Mouse (Mus musculus) limb, embryonic 11.5 days (tissue): ENCODE results near the gene Izumo2. TPM values are rescaled to one million over a fixed set of nuclear protein-coding genes. Genes with fewer than 3 reads are reported as not detected.

Experiments
- ATAC-seq: fragments of 200-750 bp; cut with Nextera tagmentation; 2 replicates; pipeline ENCODE4 v1.8.0; 2017; ENCODE audit warnings: low read depth; ENCODE audit not compliant: insufficient number of reproducible peaks, low FRiP score, low TSS enrichment
- DNase-seq: peaks from one replicate; pipeline ENCODE4 v3.0.0-alpha.2; 2015; ENCODE audit warnings: low spot score
- H3K27ac ChIP-seq: fragments of 300-500 bp; sonication (generic); replicated peaks from 2 replicates; pipeline ENCODE4 v1.5.1; 2014; ENCODE audit warnings: low read depth, mild to moderate bottlenecking, low read length
- H3K27me3 ChIP-seq: fragments of 300-500 bp; sonication (generic); 2 replicates; pipeline ENCODE4 v1.6.1; 2014; ENCODE audit warnings: mild to moderate bottlenecking, low read length, mixed read lengths; ENCODE audit not compliant: control insufficient read depth, insufficient read depth
- H3K36me3 ChIP-seq: fragments of 300-500 bp; sonication (generic); 2 replicates; pipeline ENCODE4 v1.6.1; 2014; ENCODE audit warnings: mild to moderate bottlenecking, low read length, moderate library complexity, mixed read lengths; ENCODE audit not compliant: control insufficient read depth, insufficient read depth
- H3K4me1 ChIP-seq: fragments of 300-500 bp; sonication (generic); 2 replicates; pipeline ENCODE4 v1.6.1; 2014; ENCODE audit warnings: low read length, mixed read lengths; ENCODE audit not compliant: control insufficient read depth, insufficient read depth
- H3K4me2 ChIP-seq: fragments of 300-500 bp; sonication (generic); 2 replicates; pipeline ENCODE4 v1.6.1; 2014; ENCODE audit warnings: low read depth, mild to moderate bottlenecking, moderate library complexity; ENCODE audit not compliant: severe bottlenecking
- H3K4me3 ChIP-seq: fragments of 300-500 bp; sonication (generic); 2 replicates; pipeline ENCODE4 v1.5.1; 2014; ENCODE audit warnings: low read depth, low read length
- H3K9ac ChIP-seq: fragments of 300-500 bp; sonication (generic); 2 replicates; pipeline ENCODE4 v1.6.1; 2014; ENCODE audit warnings: mild to moderate bottlenecking, low read length
- H3K9me3 ChIP-seq: fragments of 300-500 bp; sonication (generic); 2 replicates; pipeline ENCODE4 v1.6.1; 2016; ENCODE audit warnings: low read length; ENCODE audit not compliant: control insufficient read depth
- WGBS: fragments of 180-500 bp; shearing (Covaris S2); extraction: QIAGEN DNeasy Blood & Tissue Kit; methylation state at CpG from one replicate; pipeline ENCODE4 v1.1.7; 2014; 5-methylcytosine and 5-hydroxymethylcytosine counted together
- polyA plus RNA-seq: library from polyadenylated mRNA; unstranded; fragments of >200 nt; fragmentation: Nextera tagmentation; extraction: Ambion mirVana; gene quantifications from 2 replicates; pipeline ENCODE4 v1.2.1, GENCODE M21; 2014

Gene Izumo2
- polyA plus RNA-seq, 1 experiment from 2014 or later: not detected

- Histone ChIP-seq H3K4me2 (no peak overlapping the region), H3K9me3 (no peaks in the 10 kb centered on the region), H3K27ac (no peak overlapping the region), H3K9ac (no peak overlapping the region), H3K4me1 (no peaks in the 10 kb centered on the region), H3K27me3 (no peaks in the 10 kb centered on the region), H3K36me3 (no peaks in the 10 kb centered on the region), H3K4me3 (no peak overlapping the region)
- 85% methylated on average over 6 of the region's 6 CpGs for WGBS
- ATAC-seq (no peak), DNase-seq (no peak)
Observed at GRCm38 (mm10) chr7:44726343-44726742, 17.8 kb downstream of the Izumo2 start.

- Histone ChIP-seq H3K9me3 (no peaks in the 10 kb centered on the region), H3K36me3 (no peaks in the 10 kb centered on the region), H3K27ac (no peak overlapping the region), H3K27me3 (no peaks in the 10 kb centered on the region), H3K4me3 (no peak overlapping the region), H3K4me1 (no peaks in the 10 kb centered on the region), H3K9ac (no peak overlapping the region), H3K4me2 (no peak overlapping the region)
- ATAC-seq: no peak
- WGBS: 72% methylated on average over 5 of the region's 5 CpGs
- no peak for DNase-seq
Observed at GRCm38 (mm10) chr7:44727151-44727550, 18.6 kb downstream of the Izumo2 start.

GRCm38 (mm10) chr7:44728082-44728975 is 19.8 kb downstream of the Izumo2 start:
- ATAC-seq: no peak
- DNase-seq: no peak
- 87% methylated on average over 11 of the region's 11 CpGs for WGBS

GRCm38 (mm10) chr7:44733723-44734122 is 25.2 kb downstream of the Izumo2 start:
- H3K9me3 ChIP-seq: no peaks in the 10 kb centered on the region
- no peaks in the 10 kb centered on the region for H3K27me3 ChIP-seq
- H3K36me3 ChIP-seq: peaks cover 4% of the 10 kb centered on the region; the same call in 1 of the 2 replicates
- DNase-seq: no peak
- 87% methylated on average over 9 of the region's 9 CpGs for WGBS
- no peak overlapping the region for H3K4me2 ChIP-seq
- H3K9ac ChIP-seq: no peak overlapping the region
- H3K4me3 ChIP-seq: no peak overlapping the region
- no peak for ATAC-seq
- H3K27ac ChIP-seq: no peak overlapping the region
- no peaks in the 10 kb centered on the region for H3K4me1 ChIP-seq

More at GRCm38 (mm10) chr7:44728082-44728975, 19.8 kb downstream of the Izumo2 start:
- H3K36me3 ChIP-seq: no peaks in the 10 kb centered on the region
- H3K27me3 ChIP-seq: no peaks in the 10 kb centered on the region
- no peak overlapping the region for H3K4me3 ChIP-seq
- no peaks in the 10 kb centered on the region for H3K4me1 ChIP-seq
- H3K9ac ChIP-seq: no peak overlapping the region
- no peak overlapping the region for H3K4me2 ChIP-seq
- no peak overlapping the region for H3K27ac ChIP-seq
- no peaks in the 10 kb centered on the region for H3K9me3 ChIP-seq

- ATAC-seq: no peak
- Histone ChIP-seq H3K27me3 (no peaks in the 10 kb centered on the region), H3K4me3 (no peak overlapping the region), H3K4me1 (0 out of 2 replicates have a peak, but pooled peaks cover 5% of the 10 kb centered on the region), H3K27ac (no peak overlapping the region), H3K9ac (no peak overlapping the region), H3K4me2 (no peak overlapping the region), H3K36me3 (peaks cover 4% of the 10 kb centered on the region; the same call in 1 of the 2 replicates), H3K9me3 (no peaks in the 10 kb centered on the region)
- no peak for DNase-seq
- WGBS: 84% methylated on average over 8 of the region's 8 CpGs
Observed at GRCm38 (mm10) chr7:44741361-44741760, 32.8 kb downstream of the Izumo2 start.

- ATAC-seq (no peak), DNase-seq (no peak)
- peaks cover 8% of the 10 kb centered on the region for H3K4me1 ChIP-seq
- 47% methylated on average over 9 of the region's 9 CpGs for WGBS
- H3K27ac ChIP-seq: no peak overlapping the region
- no peak overlapping the region for H3K4me3 ChIP-seq
- no peaks in the 10 kb centered on the region for H3K36me3 ChIP-seq
- H3K9ac ChIP-seq: peak overlapping the region; percentile 3; the same call in 1 of the 2 replicates
- peak overlapping the region; percentile 67; the same call in 1 of the 2 replicates for H3K4me2 ChIP-seq
- H3K9me3 ChIP-seq: no peaks in the 10 kb centered on the region
- no peaks in the 10 kb centered on the region for H3K27me3 ChIP-seq
Observed at GRCm38 (mm10) chr7:44744270-44744669, 35.7 kb downstream of the Izumo2 start.

- no peak overlapping the region for H3K27ac ChIP-seq
- H3K36me3 ChIP-seq: no peaks in the 10 kb centered on the region
- H3K4me3 ChIP-seq: peak overlapping the region; percentile 28
- H3K27me3 ChIP-seq: no peaks in the 10 kb centered on the region
- ATAC-seq: peak; percentile 40; the same call in 1 of the 2 replicates
- no peaks in the 10 kb centered on the region for H3K9me3 ChIP-seq
- H3K9ac ChIP-seq: peak overlapping the region; percentile 71
- peaks cover 8% of the 10 kb centered on the region for H3K4me1 ChIP-seq
- peak; percentile 85 for DNase-seq
- under 1% methylated on average over 18 of the region's 18 CpGs for WGBS
- peak overlapping the region; percentile 67 for H3K4me2 ChIP-seq
Observed at GRCm38 (mm10) chr7:44745076-44745475, 36.5 kb downstream of the Izumo2 start.

GRCm38 (mm10) chr7:44747115-44747514 is 38.6 kb downstream of the Izumo2 start:
- Histone ChIP-seq H3K36me3 (no peaks in the 10 kb centered on the region), H3K4me1 (peaks cover 8% of the 10 kb centered on the region), H3K9me3 (no peaks in the 10 kb centered on the region), H3K27me3 (no peaks in the 10 kb centered on the region), H3K4me3 (no peak overlapping the region), H3K4me2 (peak overlapping the region; percentile 73), H3K27ac (no peak overlapping the region), H3K9ac (no peak overlapping the region)
- no peak for ATAC-seq
- WGBS: 70% methylated on average over 4 of the region's 4 CpGs
- no peak for DNase-seq
